Mouse (Mus musculus) C2C12 (cell line): ENCODE results near the gene Hmg20a. TPM values are rescaled to one million over a fixed set of nuclear protein-coding genes. Genes with fewer than 3 reads are reported as not detected.

Experiments used
- H3K27me3 ChIP-seq: one replicate; pipeline ENCODE4 v1.6.1; 2011; ENCODE audit not compliant: control insufficient read depth, insufficient read depth, insufficient read length
- H3K36me3 ChIP-seq: one replicate; pipeline ENCODE4 v1.6.1; 2011; ENCODE audit not compliant: control insufficient read depth, insufficient read depth
- H3K4me3 ChIP-seq: one replicate; pipeline ENCODE4 v1.5.1; 2011; ENCODE audit warnings: mild to moderate bottlenecking, control low read depth; ENCODE audit not compliant: poor library complexity, insufficient read depth, severe bottlenecking
- H3K79me2 ChIP-seq: one replicate; pipeline ENCODE4 v1.6.1; 2011; ENCODE audit not compliant: control insufficient read depth, insufficient read depth
- H3K79me3 ChIP-seq: one replicate; pipeline ENCODE4 v1.6.1; 2011; ENCODE audit warnings: low read depth, control low read depth
- H3ac ChIP-seq: one replicate; pipeline ENCODE3; 2011; ENCODE audit warnings: low read depth; ENCODE audit not compliant: control insufficient read depth, insufficient read length
- CEBPB ChIP-seq: IDR thresholded peaks from one replicate; pipeline ENCODE4 v1.6.1; 2011; ENCODE audit warnings: low read depth, mild to moderate bottlenecking, control low read depth, moderate library complexity
- CTCF ChIP-seq: IDR thresholded peaks from one replicate; pipeline ENCODE4 v1.5.1; 2011; ENCODE audit not compliant: control insufficient read depth, insufficient read depth, insufficient read length
- FOSL1 ChIP-seq: IDR thresholded peaks from one replicate; pipeline ENCODE4 v1.8.0; 2011; ENCODE audit warnings: mild to moderate bottlenecking, low read length; ENCODE audit not compliant: poor library complexity, insufficient read depth, severe bottlenecking
- MAX ChIP-seq: IDR thresholded peaks from one replicate; pipeline ENCODE4 v1.6.1; 2011; ENCODE audit warnings: mild to moderate bottlenecking, control low read depth
- MYOD1 ChIP-seq: IDR thresholded peaks from one replicate; pipeline ENCODE4 v1.6.1; 2011; ENCODE audit warnings: low read depth; ENCODE audit not compliant: control insufficient read depth, insufficient read length
- MYOG ChIP-seq: IDR thresholded peaks from one replicate; pipeline ENCODE4 v1.6.1; 2011; ENCODE audit not compliant: control insufficient read depth, insufficient read length; ENCODE audit errors: extremely low read depth
- USF1 ChIP-seq: IDR thresholded peaks from one replicate; pipeline ENCODE4 v1.6.1; 2011; ENCODE audit warnings: low read depth, mild to moderate bottlenecking, control low read depth, moderate library complexity
- polyA plus RNA-seq: library from polyadenylated mRNA; unstranded; fragments of >200 nt; fragmentation: generic; extraction: Trizol; gene quantifications from one replicate; pipeline ENCODE4 v1.2.1, GENCODE M21; 2012; ENCODE audit warnings: missing spikeins

The Hmg20a gene
- polyA plus RNA-seq, 1 experiment = 9.7 TPM

DNA sequence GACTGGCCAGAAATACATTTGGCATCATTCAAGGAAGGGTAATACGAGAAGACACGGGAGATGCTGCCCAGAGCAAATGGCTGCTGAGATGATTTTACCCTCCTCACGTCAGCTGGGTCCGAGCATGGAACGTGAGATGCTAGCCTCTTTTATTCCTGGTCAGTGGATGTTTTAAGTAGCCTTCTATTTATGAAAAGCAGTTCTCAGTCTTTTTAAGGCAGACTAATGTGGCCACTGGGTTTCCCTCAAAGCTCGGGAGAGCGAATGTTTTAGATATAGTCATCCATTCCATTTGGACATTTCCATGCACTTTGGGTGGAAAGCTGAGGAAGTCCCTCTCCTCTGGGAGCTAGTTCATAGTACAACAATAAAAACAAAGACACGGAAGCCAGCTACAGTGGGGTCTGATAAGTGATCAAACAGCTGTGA, 84.1 kb downstream of the Hmg20a start:
- no peak overlapping the region for H3K4me3 ChIP-seq
- no peaks in the 10 kb centered on the region for H3K79me2 ChIP-seq
- H3K27me3 ChIP-seq = no peaks in the 10 kb centered on the region
- TF ChIP-seq CEBPB = no peak
- TF ChIP-seq MYOD1 = no peak
- no peak for TF ChIP-seq FOSL1
- no peak for TF ChIP-seq USF1
- no peak for TF ChIP-seq CTCF
- no peak for TF ChIP-seq MYOG
- TF ChIP-seq MAX = no peak
- H3K79me3 ChIP-seq = no peaks in the 10 kb centered on the region
- H3K36me3 ChIP-seq = no peaks in the 10 kb centered on the region
- no peak overlapping the region for H3ac ChIP-seq

DNA sequence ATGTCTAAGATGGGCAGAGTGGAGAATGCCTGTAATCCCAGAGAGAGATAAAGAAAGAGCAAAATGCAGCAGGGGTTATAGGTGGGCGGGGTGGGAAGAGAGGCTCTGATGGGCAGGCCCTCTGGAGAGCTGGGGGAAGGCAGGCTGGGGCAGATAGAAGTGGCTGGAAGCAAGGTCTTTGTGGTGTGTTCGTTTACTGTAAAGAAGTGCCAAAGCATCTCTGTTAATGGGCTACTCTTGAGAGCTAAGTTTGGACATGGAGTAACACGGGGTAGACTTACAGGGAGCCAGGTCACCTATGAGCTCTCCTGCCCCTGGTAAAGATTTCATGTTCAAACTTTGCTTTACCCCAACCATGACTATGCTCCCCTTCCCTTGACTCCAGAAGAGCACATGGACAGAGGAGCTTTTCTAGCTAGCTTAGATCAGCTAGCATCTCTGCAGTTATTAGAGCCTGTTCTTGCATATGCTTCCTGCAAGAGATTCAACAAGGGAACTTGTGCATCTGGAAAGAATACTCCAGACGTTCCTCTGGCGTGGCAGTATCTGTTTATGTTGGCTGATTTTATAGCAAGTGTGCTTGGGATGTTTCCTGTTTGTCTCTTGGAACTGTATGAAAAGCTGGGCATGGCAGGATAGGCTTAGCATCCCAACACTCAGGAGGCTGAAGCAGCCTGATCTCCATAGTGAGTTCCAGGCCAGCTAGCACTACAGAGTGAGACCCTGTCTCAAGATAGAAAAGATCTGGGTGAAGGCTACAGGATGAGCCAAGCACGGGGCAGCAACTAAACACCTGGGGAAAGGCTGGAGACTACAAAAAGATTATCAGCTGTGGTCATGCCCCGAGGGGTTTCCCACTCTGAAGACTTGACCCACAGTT, 85.5 kb downstream of the Hmg20a start:
- Histone ChIP-seq H3K4me3 (no peak overlapping the region), H3K79me3 (no peaks in the 10 kb centered on the region), H3K36me3 (no peaks in the 10 kb centered on the region), H3ac (no peak overlapping the region), H3K79me2 (no peaks in the 10 kb centered on the region), H3K27me3 (no peaks in the 10 kb centered on the region)
- TF ChIP-seq CEBPB = no peak
- no peak for TF ChIP-seq USF1
- no peak for TF ChIP-seq MYOD1
- no peak for TF ChIP-seq FOSL1
- TF ChIP-seq MYOG = no peak
- TF ChIP-seq MAX = no peak
- TF ChIP-seq CTCF = no peak

DNA sequence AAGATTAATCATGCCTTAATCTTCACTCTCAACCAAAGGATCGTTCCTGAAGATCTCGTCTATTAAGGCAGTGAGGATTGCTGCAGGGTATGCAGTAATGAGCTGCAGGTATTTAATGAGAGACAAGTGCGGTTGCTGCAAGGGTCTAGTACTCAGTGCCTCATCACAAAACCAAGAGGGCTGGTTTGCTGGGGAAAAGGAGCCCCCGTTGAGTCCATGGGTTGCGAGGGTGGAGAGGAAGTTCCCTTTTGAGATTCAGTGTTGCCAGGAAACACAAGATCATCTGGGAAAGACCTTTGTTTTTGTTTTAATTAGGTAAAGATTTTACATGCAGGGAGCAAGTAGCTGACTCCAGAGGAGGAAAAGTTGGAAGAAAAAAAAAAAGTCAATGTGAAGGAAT, 86.1 kb downstream of the Hmg20a start:
- Histone ChIP-seq H3K79me3 (no peaks in the 10 kb centered on the region), H3K4me3 (no peak overlapping the region), H3ac (no peak overlapping the region), H3K27me3 (no peaks in the 10 kb centered on the region), H3K36me3 (no peaks in the 10 kb centered on the region), H3K79me2 (no peaks in the 10 kb centered on the region)
- TF ChIP-seq MYOD1 = no peak
- no peak for TF ChIP-seq MYOG
- TF ChIP-seq MAX = no peak
- no peak for TF ChIP-seq CTCF
- TF ChIP-seq CEBPB = no peak
- TF ChIP-seq USF1 = no peak
- no peak for TF ChIP-seq FOSL1

DNA sequence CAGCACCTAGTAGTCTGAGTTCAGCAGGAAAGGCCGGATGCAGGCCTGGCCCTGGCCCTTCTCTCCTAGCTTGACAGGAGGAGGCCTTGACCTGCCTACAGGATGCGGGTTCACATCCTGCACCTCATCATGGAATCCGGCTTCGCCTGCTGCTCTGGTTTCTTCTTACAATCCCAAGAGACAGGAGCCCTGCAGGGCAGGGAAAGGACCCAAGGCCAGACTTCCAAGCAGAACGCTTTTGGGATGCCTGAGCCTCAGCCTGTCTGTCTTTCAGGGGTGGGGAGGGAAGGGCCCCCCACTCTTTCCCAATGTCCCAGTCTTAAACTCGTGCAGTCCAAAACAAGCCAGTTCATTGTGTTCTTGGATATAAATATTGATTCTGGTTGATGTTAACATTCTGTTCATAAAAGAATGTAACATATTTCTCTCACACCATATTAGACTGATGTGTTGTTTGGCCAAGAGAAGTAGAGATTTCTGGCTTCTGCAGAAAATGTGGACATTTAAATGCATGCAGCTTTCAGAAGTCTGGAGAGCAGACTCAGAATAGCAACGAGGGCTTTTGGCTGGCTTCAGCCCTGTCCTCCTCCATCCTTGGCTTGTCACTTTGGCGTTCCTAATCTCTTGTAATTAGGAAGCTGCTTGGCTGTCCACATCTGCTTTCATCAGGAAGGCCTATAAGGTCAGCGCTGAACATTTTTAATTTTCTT, 86.8 kb downstream of the Hmg20a start:
- no peak overlapping the region for H3K4me3 ChIP-seq
- no peaks in the 10 kb centered on the region for H3K79me3 ChIP-seq
- H3K36me3 ChIP-seq = no peaks in the 10 kb centered on the region
- no peaks in the 10 kb centered on the region for H3K79me2 ChIP-seq
- no peaks in the 10 kb centered on the region for H3K27me3 ChIP-seq
- H3ac ChIP-seq = no peak overlapping the region
- TF ChIP-seq MYOG (no peak), USF1 (no peak), FOSL1 (no peak), MYOD1 (no peak), CTCF (no peak), CEBPB (no peak), MAX (no peak)

DNA sequence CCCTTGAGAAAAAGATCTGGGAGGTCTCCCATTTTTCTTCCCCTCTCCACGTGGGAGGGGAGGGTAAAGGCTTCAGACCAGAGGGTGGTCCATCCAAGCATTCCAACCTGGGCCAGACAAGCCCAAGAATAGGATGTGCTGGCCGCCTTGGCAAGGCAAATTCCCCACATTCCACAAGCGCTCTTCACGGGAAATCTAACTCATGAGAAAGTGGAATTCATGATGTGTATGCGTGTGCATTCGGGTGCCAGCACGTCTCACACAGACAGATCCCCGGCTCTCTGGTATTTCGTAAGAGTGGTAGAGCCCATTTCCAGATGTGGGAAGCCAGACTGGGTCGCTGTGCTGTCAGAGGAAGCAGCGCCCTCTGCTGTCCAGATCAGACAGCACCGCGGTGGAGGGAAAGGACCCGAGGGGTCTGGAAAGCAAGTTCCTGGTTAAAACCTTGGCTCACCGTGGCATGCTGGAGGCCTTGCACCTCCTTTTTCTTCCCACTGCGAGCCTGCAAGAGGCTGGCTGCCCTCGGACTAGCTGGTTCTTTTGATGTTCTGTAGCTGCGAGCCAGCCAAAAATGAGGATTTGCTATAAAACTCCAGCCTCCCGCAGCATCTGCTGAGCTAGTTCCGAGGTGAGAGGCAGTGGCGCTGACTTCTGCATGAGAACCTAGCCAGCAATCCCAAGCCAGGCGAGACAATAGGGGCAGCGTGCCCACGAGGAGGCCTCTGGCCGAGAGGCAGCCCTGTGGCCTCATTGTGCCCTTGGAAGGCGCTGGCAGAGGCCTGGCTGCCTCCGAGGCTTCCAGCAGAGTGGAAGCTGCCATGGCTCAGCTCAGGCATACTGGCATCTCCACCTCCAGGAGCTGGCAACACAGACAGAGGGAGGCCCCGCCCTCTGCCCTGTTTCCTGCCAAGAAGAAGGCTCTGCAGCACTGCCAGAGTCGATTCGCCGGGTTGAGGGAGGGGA, 87.7 kb downstream of the Hmg20a start:
- Histone ChIP-seq H3K27me3 (no peaks in the 10 kb centered on the region), H3K79me2 (no peaks in the 10 kb centered on the region), H3K36me3 (no peaks in the 10 kb centered on the region), H3K4me3 (peak overlapping the region; percentile 37), H3K79me3 (no peaks in the 10 kb centered on the region), H3ac (peak overlapping the region; percentile 87)
- no peak for TF ChIP-seq MAX
- TF ChIP-seq CEBPB = peak; percentile 94
- TF ChIP-seq FOSL1 = no peak
- TF ChIP-seq MYOG = no peak
- peak; percentile 81 for TF ChIP-seq CTCF
